Mouse (Mus musculus) gastrocnemius, adult 8-10 months (tissue): ENCODE data around the gene Aldh1a7. TPM values are rescaled to one million over a fixed set of nuclear protein-coding genes. Genes with fewer than 3 reads are reported as not detected.

Source experiments
- total RNA-seq, 4 experiments: library from RNA; stranded (reverse); gene quantifications; 2 replicates each; pipeline ENCODE4 v1.2.4; 2022

Aldh1a7 gene
- total RNA-seq, 4 experiments from 2014 or later, result 0.22 to 0.54 (median 0.40) TPM

Other genes with a start within 250 kb of the Aldh1a7 start
- 100 to 1,000 TPM; 149 to 198 (median 165) TPM for gene Aldh1a1, start 234.8 kb downstream of the Aldh1a7 start, total RNA-seq
- gene Tmc1, start 226.6 kb upstream of the Aldh1a7 start, total RNA-seq, result not detected